In the genomic region with DNA sequence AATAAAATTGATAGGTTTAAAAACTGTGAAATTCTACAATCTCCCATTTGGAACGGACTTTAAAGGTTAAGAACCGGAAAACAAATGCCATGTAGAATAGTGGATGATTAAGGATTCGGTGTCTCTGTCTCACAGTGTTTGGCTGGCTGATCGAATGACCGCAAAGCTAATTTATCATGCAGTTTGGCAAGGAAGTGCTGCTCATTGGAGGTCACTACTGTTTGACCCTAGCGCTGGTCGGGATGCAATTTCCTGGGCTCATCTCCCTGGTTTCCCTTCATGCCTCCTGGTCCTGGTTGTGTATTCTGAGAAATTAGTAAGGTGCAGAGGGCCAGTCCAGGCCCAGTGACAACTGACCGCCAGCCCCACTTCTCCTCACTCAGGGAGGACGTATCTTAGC, we compare ENCODE assay signal across 20 mouse cellular contexts.
"Had no signal": no experiment of that assay in that cellular context is flagged by ENCODE, and none has a peak within 500 bp of the region (broad histone marks: within the 10 kb centered on the region; RNA-seq: fewer than 3 reads in every experiment).

No protein-coding gene starts in this region.

- DNase-seq: layer of hippocampus, adult 9-11 months; lung, adult 18-20 months; lung, postnatal 10 days; lung, postnatal 36 days; retina, postnatal 1 day; right cerebral cortex, postnatal 25 days; spleen, adult 18-20 months; thymus, postnatal 25 days had no signal

- H3K4me3 ChIP-seq: layer of hippocampus, adult 2 months; liver, embryonic 12.5 days; liver, embryonic 15.5 days; lung, embryonic 15.5 days; megakaryocyte, embryonic 14.5 days; midbrain, embryonic 10.5 days; midbrain, embryonic 13.5 days; myocyte; neural tube, embryonic 13.5 days; stomach, embryonic 15.5 days had no signal

- H3K4me2 ChIP-seq: liver, embryonic 12.5 days; liver, embryonic 15.5 days; lung, embryonic 15.5 days; midbrain, embryonic 13.5 days; neural tube, embryonic 13.5 days; stomach, embryonic 15.5 days had no signal

- H3K27ac ChIP-seq: layer of hippocampus, adult 2 months; liver, embryonic 12.5 days; liver, embryonic 15.5 days; lung, embryonic 15.5 days; midbrain, embryonic 10.5 days; midbrain, embryonic 13.5 days; neural tube, embryonic 13.5 days; stomach, embryonic 15.5 days had no signal

- H3K4me1 ChIP-seq: megakaryocyte, embryonic 14.5 days had no signal

- H3K36me3 ChIP-seq: liver, embryonic 12.5 days; liver, embryonic 15.5 days; lung, embryonic 15.5 days; midbrain, embryonic 10.5 days; midbrain, embryonic 13.5 days; neural tube, embryonic 13.5 days; stomach, embryonic 15.5 days had no signal

- H3K27me3 ChIP-seq: liver, embryonic 12.5 days; liver, embryonic 15.5 days; lung, embryonic 15.5 days; midbrain, embryonic 13.5 days; neural tube, embryonic 13.5 days; stomach, embryonic 15.5 days had no signal

- ATAC-seq: intestine, embryonic 16.5 days; liver, embryonic 12.5 days; midbrain, embryonic 13.5 days; midbrain, embryonic 16.5 days had no signal

- H3K9me3 ChIP-seq: liver, embryonic 12.5 days; liver, embryonic 15.5 days; lung, embryonic 15.5 days; midbrain, embryonic 10.5 days; midbrain, embryonic 13.5 days; neural tube, embryonic 13.5 days; stomach, embryonic 15.5 days had no signal

- H3K9ac ChIP-seq: liver, embryonic 12.5 days; liver, embryonic 15.5 days; lung, embryonic 15.5 days; midbrain, embryonic 13.5 days; neural tube, embryonic 13.5 days; stomach, embryonic 15.5 days had no signal
